Mouse (Mus musculus): ENCODE results near the gene Srarp.

Gene Srarp

DNA sequence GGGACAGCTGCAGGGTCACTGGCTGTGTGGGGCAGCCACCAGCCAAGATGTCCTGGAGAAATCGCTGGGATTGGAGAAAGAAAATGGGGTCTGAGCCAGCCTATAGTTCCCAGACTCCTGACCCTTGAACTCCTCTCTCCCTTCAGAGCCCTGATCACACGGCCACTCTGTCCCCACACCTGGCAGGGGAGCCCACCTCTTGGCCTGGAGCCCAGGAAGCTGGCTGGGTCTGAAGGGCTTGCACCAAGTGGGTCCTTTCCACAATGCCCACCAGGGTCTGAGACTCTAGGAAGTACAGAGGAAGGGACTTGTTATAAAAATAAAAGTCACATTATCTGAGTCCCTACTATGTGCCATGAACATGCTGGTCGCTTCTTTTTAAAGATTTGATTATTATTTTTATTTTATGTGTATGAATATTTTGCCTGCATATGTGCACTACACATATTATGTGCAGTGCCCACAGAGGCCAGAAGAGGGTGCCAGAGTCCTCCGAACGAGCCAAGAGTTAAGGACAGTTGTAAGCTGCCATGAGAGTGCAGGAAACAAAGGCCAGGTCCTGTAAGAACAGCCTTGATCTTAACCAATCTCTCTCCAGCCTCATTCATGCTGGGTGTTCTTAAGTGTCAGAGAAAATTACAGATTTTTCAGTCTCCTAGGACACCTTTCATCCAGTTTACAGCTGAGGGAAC is 48.7 kb downstream of the Srarp start:
- DNase-seq = peak; percentile 51

DNA sequence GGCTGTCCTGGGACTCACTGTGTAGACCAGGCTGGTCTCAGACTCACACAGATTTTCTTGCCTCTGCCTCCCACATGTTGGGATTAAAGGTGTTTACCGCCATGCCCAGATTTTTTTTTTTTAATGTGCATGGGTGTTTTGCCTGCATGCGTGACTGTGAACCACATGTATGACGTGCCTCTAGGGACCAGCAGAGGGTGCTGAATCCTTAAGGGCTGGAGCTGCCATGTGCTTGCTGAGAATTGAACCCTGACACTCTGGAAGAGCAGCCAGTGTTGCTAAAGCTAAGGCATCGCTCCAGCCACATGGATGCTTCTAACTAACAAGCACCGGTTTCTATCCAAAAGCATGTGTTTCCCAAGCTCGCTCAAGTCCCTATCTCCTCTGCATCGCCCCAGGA is 49.8 kb downstream of the Srarp start:
- no peak for DNase-seq

DNA sequence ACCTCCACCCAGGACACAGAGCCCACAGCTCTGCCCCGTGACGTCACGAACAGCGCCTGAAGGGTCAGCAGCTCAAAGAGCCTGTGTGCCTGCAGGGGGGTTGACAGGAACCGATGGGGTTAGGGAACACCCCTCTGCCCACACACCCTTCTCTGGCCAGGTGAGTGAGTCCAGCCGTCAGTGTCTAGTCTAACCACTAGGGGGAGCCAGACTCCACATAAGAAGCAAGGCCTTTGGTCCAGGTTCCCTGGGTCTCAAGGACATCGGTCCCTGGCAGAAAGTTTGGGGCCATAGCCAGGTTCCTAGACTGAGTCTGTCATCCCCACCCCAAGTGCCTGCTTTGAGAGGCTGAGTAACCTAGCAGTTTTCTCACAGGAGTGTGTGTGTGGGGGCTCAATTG is 50.6 kb downstream of the Srarp start:
- DNase-seq = no peak

Data from layer of hippocampus, adult 9-11 months (tissue).